Mouse (Mus musculus) heart, embryonic 14.5 days (tissue): Measurements from ENCODE around the gene Dkk3. TPM values are rescaled to one million over a fixed set of nuclear protein-coding genes. Genes with fewer than 3 reads are reported as not detected.
A peak's percentile ranks its signal among the peaks of the same experiment; 100 is the strongest.
"Not testable (repeated sequence)": the region's sequence is repeated elsewhere in the genome, so short reads cannot be mapped to it uniquely, and the experiment has no call there.

Source experiments
- ATAC-seq: fragments of 200-750 bp; cut with Nextera tagmentation; 2 replicates; pipeline ENCODE4 v1.8.0; 2017; ENCODE audit warnings: low read depth, moderate TSS enrichment; ENCODE audit not compliant: insufficient number of reproducible peaks, insufficient read depth, low FRiP score
- H3K27ac ChIP-seq, 2 experiments: fragments of 200-500 bp in 1 of 2; fragments of 300-500 bp in 1 of 2; sonication (generic) in 1 of 2; replicated peaks in 1 of 2; 2 replicates each; pipeline ENCODE4 v1.5.1; 2012 to 2014; ENCODE audit warnings: low read depth in 2 of 2, low read length in 2 of 2, control low read depth in 1 of 2, mild to moderate bottlenecking in 1 of 2, mixed read lengths in 1 of 2; ENCODE audit not compliant: control insufficient read depth in 1 of 2, insufficient read depth in 1 of 2
- H3K27me3 ChIP-seq: fragments of 300-500 bp; sonication (generic); 2 replicates; pipeline ENCODE4 v1.6.1; 2014; ENCODE audit warnings: mild to moderate bottlenecking, low read length, control low read depth; ENCODE audit not compliant: control insufficient read depth, insufficient read depth
- H3K36me3 ChIP-seq: fragments of 300-500 bp; sonication (generic); 2 replicates; pipeline ENCODE4 v1.6.1; 2014; ENCODE audit warnings: mild to moderate bottlenecking, control low read depth, low read length, mixed read lengths; ENCODE audit not compliant: control insufficient read depth, insufficient read depth
- H3K4me1 ChIP-seq, 2 experiments: fragments of 200-500 bp in 1 of 2; fragments of 300-500 bp in 1 of 2; sonication (generic) in 1 of 2; 2 replicates each; pipeline ENCODE4 v1.6.1; 2012 to 2014; ENCODE audit warnings: low read length in 2 of 2, control low read depth in 1 of 2, mixed read lengths in 1 of 2; ENCODE audit not compliant: control insufficient read depth in 2 of 2, insufficient read depth in 2 of 2
- H3K4me2 ChIP-seq: fragments of 300-500 bp; sonication (generic); 2 replicates; pipeline ENCODE4 v1.6.1; 2014; ENCODE audit warnings: mild to moderate bottlenecking, low read length
- H3K4me3 ChIP-seq, 2 experiments: fragments of 200-500 bp in 1 of 2; fragments of 300-500 bp in 1 of 2; sonication (generic) in 1 of 2; 2 replicates each; pipeline ENCODE4 v1.5.1; 2012 to 2014; ENCODE audit warnings: low read length in 2 of 2, mild to moderate bottlenecking in 2 of 2, control low read depth in 1 of 2, low read depth in 1 of 2, moderate library complexity in 1 of 2; ENCODE audit not compliant: control insufficient read depth in 1 of 2, insufficient read depth in 1 of 2
- H3K9ac ChIP-seq: fragments of 300-500 bp; sonication (generic); 2 replicates; pipeline ENCODE4 v1.6.1; 2014; ENCODE audit warnings: mild to moderate bottlenecking, low read length
- H3K9me3 ChIP-seq: fragments of 300-500 bp; sonication (generic); 2 replicates; pipeline ENCODE4 v1.6.1; 2016; ENCODE audit warnings: low read length, control low read depth; ENCODE audit not compliant: control insufficient read depth
- WGBS: fragments of 180-500 bp; shearing (Covaris S2); extraction: QIAGEN DNeasy Blood & Tissue Kit; methylation state at CpG from one replicate; pipeline ENCODE4 v1.1.7; 2014; 5-methylcytosine and 5-hydroxymethylcytosine counted together
- polyA plus RNA-seq: library from polyadenylated mRNA; unstranded; fragments of >200 nt; fragmentation: Nextera tagmentation; extraction: Ambion mirVana; gene quantifications from 2 replicates; pipeline ENCODE4 v1.2.1, GENCODE M21; 2014

The Dkk3 gene
- polyA plus RNA-seq, 1 experiment from 2014 or later = 86.3 TPM

DNA sequence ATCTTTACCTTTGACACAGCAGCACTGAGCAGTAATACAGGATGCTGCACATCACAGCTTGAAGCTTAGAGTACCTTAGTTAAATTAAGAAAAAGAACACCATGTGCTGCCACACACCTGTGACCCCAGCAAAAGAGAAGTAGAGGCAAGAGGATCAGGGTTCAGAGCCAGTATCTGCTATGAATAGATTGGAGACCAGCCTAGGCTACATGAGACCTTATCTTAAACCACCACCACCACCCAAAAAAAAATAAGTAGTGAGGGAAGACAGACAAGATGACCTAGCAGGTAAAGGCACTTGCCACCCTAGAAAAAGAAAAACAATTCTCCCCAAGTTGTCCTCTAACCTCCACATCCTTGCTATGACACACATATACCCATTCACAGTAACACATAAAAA is 50.1 kb downstream of the Dkk3 start:
- Histone ChIP-seq H3K27me3 (no peaks in the 10 kb centered on the region), H3K4me2 (no peak overlapping the region), H3K4me1 (no peaks in the 10 kb centered on the region), H3K9ac (no peak overlapping the region), H3K36me3 (peaks cover 90% of the 10 kb centered on the region), H3K9me3 (no peaks in the 10 kb centered on the region), H3K4me3 (no peak overlapping the region), H3K27ac (no peak overlapping the region)
- ATAC-seq = no peak

DNA sequence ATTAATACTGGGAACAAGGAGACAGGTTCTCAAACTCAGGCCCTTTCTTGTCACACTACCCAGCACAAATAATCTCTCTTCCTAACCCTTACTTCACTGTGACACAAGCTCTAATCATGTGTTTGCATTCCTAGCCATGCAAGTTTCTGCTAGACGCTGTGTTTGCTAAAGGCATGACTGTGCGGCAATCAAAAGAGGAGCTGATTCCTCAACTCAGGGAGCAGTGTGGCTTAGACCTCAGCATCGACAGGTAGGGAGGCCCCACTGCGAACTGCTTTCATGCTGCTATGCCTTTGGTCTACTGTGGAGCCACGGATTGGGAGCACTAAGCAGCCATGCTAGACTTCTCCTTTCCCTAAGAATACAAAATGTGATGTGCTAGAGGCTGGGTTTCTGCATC is 55.0 kb downstream of the Dkk3 start:
- Histone ChIP-seq H3K27me3 (no peaks in the 10 kb centered on the region), H3K36me3 (peaks cover 98% of the 10 kb centered on the region), H3K9ac (no peak overlapping the region), H3K4me2 (no peak overlapping the region), H3K4me1 (no peaks in the 10 kb centered on the region), H3K27ac (no peak overlapping the region), H3K4me3 (no peak overlapping the region), H3K9me3 (no peaks in the 10 kb centered on the region)
- 82% methylated on average over 5 of the region's 5 CpGs for WGBS
- no peak for ATAC-seq

DNA sequence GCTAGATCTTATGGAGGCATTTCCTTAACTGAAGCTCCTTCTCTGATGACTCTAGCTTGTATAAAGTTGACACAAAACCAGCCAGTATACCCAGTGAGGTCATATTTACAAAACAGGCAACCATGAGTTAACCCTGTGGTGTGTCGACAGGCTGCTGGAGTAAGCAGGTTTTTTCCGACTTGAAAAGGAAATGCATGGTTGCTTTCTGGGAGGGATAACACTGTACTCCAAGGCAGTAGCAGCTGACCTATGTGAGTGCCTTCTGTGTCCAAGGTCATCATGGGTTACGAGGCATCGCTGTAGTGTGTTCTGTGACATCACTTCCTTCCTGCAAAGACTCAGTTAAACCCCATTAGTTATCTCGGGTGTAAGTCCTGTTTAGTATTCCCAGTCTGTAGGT is 55.9 kb downstream of the Dkk3 start:
- Histone ChIP-seq H3K27me3 (no peaks in the 10 kb centered on the region), H3K4me2 (no peak overlapping the region), H3K4me1 (no peaks in the 10 kb centered on the region), H3K9ac (no peak overlapping the region), H3K9me3 (no peaks in the 10 kb centered on the region), H3K27ac (no peak overlapping the region), H3K4me3 (no peak overlapping the region), H3K36me3 (peaks cover 98% of the 10 kb centered on the region)
- 55% methylated on average over 5 of the region's 5 CpGs for WGBS
- no peak for ATAC-seq

DNA sequence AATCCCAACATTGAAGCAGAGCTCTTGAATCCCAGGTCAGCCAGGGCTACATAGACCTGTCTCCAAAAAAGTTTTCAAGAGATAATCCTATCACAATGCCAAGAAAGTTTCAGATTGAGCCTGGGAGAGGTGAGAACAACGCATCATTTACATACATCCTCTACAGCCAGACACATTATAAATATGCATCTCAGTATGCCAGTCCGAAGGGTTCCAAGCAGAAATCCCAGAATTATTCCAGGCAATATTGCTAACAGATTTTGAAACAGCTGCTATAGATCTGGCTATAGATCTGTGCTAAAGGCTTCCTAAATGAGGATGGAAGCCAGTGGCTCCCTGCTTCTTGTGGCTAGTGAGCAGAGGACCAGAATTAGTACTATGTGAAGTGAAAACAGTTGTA is 58.0 kb downstream of the Dkk3 start:
- ATAC-seq = no peak
- H3K27me3 ChIP-seq = no peaks in the 10 kb centered on the region
- H3K4me2 ChIP-seq = no peak overlapping the region
- no peaks in the 10 kb centered on the region for H3K9me3 ChIP-seq
- no peak overlapping the region for H3K9ac ChIP-seq
- 95% methylated on average over 2 of the region's 2 CpGs for WGBS
- H3K27ac ChIP-seq = no peak overlapping the region
- no peak overlapping the region for H3K4me3 ChIP-seq
- peaks cover 99% of the 10 kb centered on the region for H3K36me3 ChIP-seq
- H3K4me1 ChIP-seq = no peaks in the 10 kb centered on the region

DNA sequence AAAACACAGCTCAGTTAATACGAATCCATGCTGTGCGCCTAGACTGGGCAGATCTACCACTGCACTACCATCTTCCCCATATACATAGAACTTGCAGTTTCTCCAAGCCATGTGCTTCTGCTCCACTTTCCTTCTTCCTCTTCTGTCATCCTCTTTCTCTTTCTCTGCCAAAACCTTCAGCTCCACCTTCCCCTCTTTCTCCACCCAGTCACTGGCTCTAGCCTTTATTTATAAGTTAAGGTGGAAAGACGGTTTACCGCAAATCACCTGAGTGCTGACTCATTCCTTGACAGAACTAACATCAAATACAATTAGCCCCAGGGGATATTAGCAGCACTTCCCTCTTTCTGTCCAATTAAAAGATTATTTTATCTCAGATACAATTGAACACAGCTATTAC is 63.9 kb downstream of the Dkk3 start:
- H3K4me3 ChIP-seq, ATAC-seq, H3K27me3 ChIP-seq, H3K9ac ChIP-seq, H3K4me1 ChIP-seq, H3K4me2 ChIP-seq, H3K27ac ChIP-seq, H3K9me3 ChIP-seq: not testable (repeated sequence)
- peaks cover 99% of the 10 kb centered on the region for H3K36me3 ChIP-seq
- 94% methylated on average over 4 of the region's 4 CpGs for WGBS

DNA sequence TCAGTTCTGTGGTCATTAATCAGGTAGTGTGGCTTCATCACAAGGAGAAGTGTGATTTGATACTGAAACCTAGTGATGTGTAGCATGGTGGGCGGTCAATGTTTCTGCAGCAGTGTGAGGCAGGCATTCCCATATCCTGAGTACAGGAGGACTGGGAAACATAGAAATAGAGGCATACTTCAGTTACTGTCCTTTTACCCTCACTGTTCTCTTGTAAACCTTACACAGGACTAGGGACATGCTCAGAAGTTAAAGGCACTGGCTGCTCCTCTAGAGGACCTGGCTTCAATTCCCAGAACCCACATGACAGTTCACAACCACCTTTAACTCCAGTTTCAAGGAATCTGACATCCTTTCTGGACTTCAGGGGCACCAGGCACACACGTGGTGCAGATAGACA is 72.7 kb downstream of the Dkk3 start:
- no peak overlapping the region for H3K4me3 ChIP-seq
- ATAC-seq = no peak
- H3K36me3 ChIP-seq = peaks cover 85% of the 10 kb centered on the region
- no peaks in the 10 kb centered on the region for H3K4me1 ChIP-seq
- 90% methylated on average over 2 of the region's 2 CpGs for WGBS
- H3K9ac ChIP-seq = no peak overlapping the region
- H3K9me3 ChIP-seq = no peaks in the 10 kb centered on the region
- H3K27ac ChIP-seq = no peak overlapping the region
- no peak overlapping the region for H3K4me2 ChIP-seq
- no peaks in the 10 kb centered on the region for H3K27me3 ChIP-seq

DNA sequence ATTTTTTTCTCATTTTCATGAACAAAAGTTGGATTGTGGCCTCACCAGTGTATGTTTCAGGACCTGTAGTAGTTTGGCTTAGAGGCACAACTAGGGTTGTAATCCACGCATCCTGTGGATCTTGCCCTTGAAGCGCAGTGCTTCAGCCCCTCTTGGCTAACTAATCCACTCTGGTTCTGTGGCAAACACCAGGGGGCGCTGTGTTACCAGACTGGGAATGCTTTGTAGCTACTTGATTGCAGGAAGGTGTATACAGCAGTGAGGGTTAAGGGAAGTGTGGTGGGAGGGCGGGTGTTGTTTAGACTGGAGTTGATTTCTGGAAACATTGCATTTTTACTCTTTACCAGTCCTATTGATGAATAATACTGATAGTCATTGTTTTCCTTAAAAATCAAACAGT is 73.8 kb downstream of the Dkk3 start:
- ATAC-seq = peak; percentile 69; the same call in 1 of the 2 replicates

DNA sequence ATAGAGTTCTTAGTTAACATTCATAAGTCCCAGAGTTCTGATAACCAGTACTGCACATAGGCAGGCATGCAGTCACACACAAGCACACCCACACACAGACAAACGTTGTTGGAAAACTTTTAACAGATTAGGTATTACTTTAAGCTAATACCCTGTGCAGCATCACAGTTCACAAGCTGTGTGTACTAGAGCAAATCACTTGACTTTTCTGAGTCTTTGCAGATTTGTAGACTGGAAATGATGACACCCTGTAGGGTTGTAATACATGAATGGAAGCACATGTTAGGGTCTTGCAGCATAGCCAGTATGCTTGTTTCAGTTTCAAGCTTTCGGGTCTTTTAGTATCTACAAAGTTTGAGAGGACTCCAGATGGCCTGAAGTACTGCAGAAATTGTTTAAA is 74.6 kb downstream of the Dkk3 start:
- 74% methylated on average over 2 of the region's 2 CpGs for WGBS
- H3K4me1 ChIP-seq = no peaks in the 10 kb centered on the region
- no peaks in the 10 kb centered on the region for H3K9me3 ChIP-seq

More for the DNA sequence above, 73.8 kb downstream of the Dkk3 start:
- no peak overlapping the region for H3K4me3 ChIP-seq
- no peak overlapping the region for H3K27ac ChIP-seq
- peaks cover 85% of the 10 kb centered on the region for H3K36me3 ChIP-seq
- H3K9me3 ChIP-seq = no peaks in the 10 kb centered on the region
- no peaks in the 10 kb centered on the region for H3K27me3 ChIP-seq
- no peaks in the 10 kb centered on the region for H3K4me1 ChIP-seq
- 37% methylated on average over 4 of the region's 4 CpGs for WGBS
- H3K4me2 ChIP-seq = no peak overlapping the region
- H3K9ac ChIP-seq = no peak overlapping the region

More for the DNA sequence above, 74.6 kb downstream of the Dkk3 start:
- Histone ChIP-seq H3K27me3 (no peaks in the 10 kb centered on the region), H3K27ac (no peak overlapping the region), H3K9ac (no peak overlapping the region), H3K36me3 (peaks cover 84% of the 10 kb centered on the region), H3K4me3 (no peak overlapping the region), H3K4me2 (no peak overlapping the region)
- ATAC-seq = no peak
